Mouse (Mus musculus): ENCODE data around the gene Pofut2. TPM values are rescaled to one million over a fixed set of nuclear protein-coding genes. Genes with fewer than 3 reads are reported as not detected.

Pofut2 gene
- 10 to 100 TPM; 19.9 to 23.2 TPM for total RNA-seq (2021)
- long read RNA-seq, experiment 1, transcript Pofut2-201 (9 exons, 2,290 nt): major isoform, 17 of 37 reads
- long read RNA-seq, experiment 1, partial matches to known transcripts: 17 of 37 reads
- long read RNA-seq, experiment 1, other reads (novel, unspliced or antisense): 3 of 37 reads
- long read RNA-seq, experiment 2, transcript Pofut2-201 (9 exons, 2,290 nt): major isoform, 14 of 31 reads
- long read RNA-seq, experiment 2, partial matches to known transcripts: 12 of 31 reads
- long read RNA-seq, experiment 2, other reads (novel, unspliced or antisense): 5 of 31 reads

GRCm38 (mm10) chr10:77258704-77259621 lies at the start of gene Pofut2:
Gene Pofut2, plus strand, starts transcription at chr10:77259218.
- intact Hi-C loops (cut with DNase I): no loop called here
- DNase-seq: peak; percentile 90 to 94

GRCm38 (mm10) chr10:77209261-77209660 lies 49.8 kb upstream of the Pofut2 start:
- intact Hi-C loops (cut with DNase I): no loop called here
- DNase-seq: peak in 1 of 2 experiments; percentile 22

- DNase-seq: no peak
- intact Hi-C loops (cut with DNase I): no loop called here
These were observed 48.4 kb upstream of the Pofut2 start for GRCm38 (mm10) chr10:77210666-77211065.

- peak; percentile 64 to 79 for DNase-seq
- intact Hi-C loops (cut with DNase I): no loop called here
These were observed 47.9 kb upstream of the Pofut2 start for GRCm38 (mm10) chr10:77211116-77211570.

- no peak for DNase-seq
- intact Hi-C loops (cut with DNase I): no loop called here
These were observed 46.5 kb upstream of the Pofut2 start for GRCm38 (mm10) chr10:77212354-77213120.

GRCm38 (mm10) chr10:77213483-77213882 lies 45.5 kb upstream of the Pofut2 start:
- no peak for DNase-seq
- intact Hi-C loops (cut with DNase I): no loop called here

GRCm38 (mm10) chr10:77214586-77214985 lies 44.4 kb upstream of the Pofut2 start:
- intact Hi-C loops (cut with DNase I): no loop called here
- no peak for DNase-seq

- no peak for DNase-seq
- intact Hi-C loops (cut with DNase I): no loop called here
These were observed 43.4 kb upstream of the Pofut2 start for GRCm38 (mm10) chr10:77215641-77216040.

- no peak for DNase-seq
- intact Hi-C loops (cut with DNase I): no loop called here
These were observed 42.7 kb upstream of the Pofut2 start for GRCm38 (mm10) chr10:77216313-77216712.

- intact Hi-C loops (cut with DNase I): no loop called here
- DNase-seq: no peak
These were observed 41.8 kb upstream of the Pofut2 start for GRCm38 (mm10) chr10:77217155-77217731.

- intact Hi-C loops (cut with DNase I): no loop called here
- DNase-seq: no peak
These were observed 41.0 kb upstream of the Pofut2 start for GRCm38 (mm10) chr10:77218059-77218458.

- intact Hi-C loops (cut with DNase I): no loop called here
- no peak for DNase-seq
These were observed 39.5 kb upstream of the Pofut2 start for GRCm38 (mm10) chr10:77219411-77220025.

GRCm38 (mm10) chr10:77221108-77221507 lies 37.9 kb upstream of the Pofut2 start:
- intact Hi-C loops (cut with DNase I): no loop called here

GRCm38 (mm10) chr10:77222963-77223552 lies 36.0 kb upstream of the Pofut2 start:
- intact Hi-C loops (cut with DNase I): no loop called here
- DNase-seq: no peak

More at GRCm38 (mm10) chr10:77221108-77221507, 37.9 kb upstream of the Pofut2 start:
- DNase-seq: no peak

- intact Hi-C loops (cut with DNase I): no loop called here
- DNase-seq: no peak
These were observed 34.6 kb upstream of the Pofut2 start for GRCm38 (mm10) chr10:77224390-77224789.

GRCm38 (mm10) chr10:77225414-77225813 lies 33.6 kb upstream of the Pofut2 start:
- intact Hi-C loops (cut with DNase I): no loop called here

GRCm38 (mm10) chr10:77225995-77226688 lies 32.9 kb upstream of the Pofut2 start:
- intact Hi-C loops (cut with DNase I): no loop called here
- DNase-seq: no peak

More at GRCm38 (mm10) chr10:77225414-77225813, 33.6 kb upstream of the Pofut2 start:
- no peak for DNase-seq

GRCm38 (mm10) chr10:77226691-77227367 lies 32.2 kb upstream of the Pofut2 start:
- no peak for DNase-seq
- intact Hi-C loops (cut with DNase I): no loop called here
